Mouse (Mus musculus): ENCODE data around the gene Cd46. TPM values are rescaled to one million over a fixed set of nuclear protein-coding genes. Genes with fewer than 3 reads are reported as not detected.
A peak's percentile ranks its signal among the peaks of the same experiment; 100 is the strongest.

Cd46 gene
- total and polyA plus RNA-seq, 3 experiments, result 0.66 to 1.0 (median 0.73) TPM

- peaks cover 26% of the 10 kb centered on the region for H3K36me3 ChIP-seq (ENCODE audit: control insufficient read depth, insufficient read depth, low read length)
- no peak overlapping the region for H3K4me3 ChIP-seq
- H3K79me2 ChIP-seq (replicated peaks; ENCODE audit: control insufficient read depth, insufficient read depth, low read length), result no peaks in the 10 kb centered on the region; the same call in none of the 2 replicates
- peak overlapping the region; percentile 29; the same call in 1 of the 2 replicates for H3K27ac ChIP-seq
- H3K27me3 ChIP-seq (ENCODE audit: control insufficient read depth, insufficient read depth, low read length), result no peaks in the 10 kb centered on the region
- 55% methylated on average over 2 of the region's 2 CpGs for WGBS
- no peak for TF ChIP-seq EP300 (IDR thresholded peaks at IDR 0.05; ENCODE audit: insufficient read depth, low read depth, low read length)
- TF ChIP-seq POLR2A (IDR thresholded peaks at IDR 0.05; ENCODE audit: insufficient read depth, low read depth, low read length), result no peak
- no peak for TF ChIP-seq CTCF (IDR thresholded peaks at IDR 0.05)
- no peak overlapping the region for H3K9ac ChIP-seq (ENCODE audit: low read depth, low read length)
- peaks cover 7% of the 10 kb centered on the region for H3K4me1 ChIP-seq (ENCODE audit: control insufficient read depth, insufficient read depth, low read length)
- no peak for DNase-seq
- intact Hi-C loops (cut with DNase I), result loop anchor here (2.0 kb wide), 1 partner anchor 14 kb away; no protein-coding TSS in a partner anchor
These were observed 79.5 kb downstream of the Cd46 start for GRCm38 (mm10) chr1:195012531-195012930.

- DNase-seq, result no peak
- intact Hi-C loops (cut with DNase I), result no loop called here
- no peak overlapping the region for H3K4me3 ChIP-seq
- no peaks in the 10 kb centered on the region for H3K27me3 ChIP-seq (ENCODE audit: control insufficient read depth, insufficient read depth, low read length)
- peaks cover 22% of the 10 kb centered on the region for H3K4me1 ChIP-seq (ENCODE audit: control insufficient read depth, insufficient read depth, low read length)
- no peak for TF ChIP-seq CTCF (IDR thresholded peaks at IDR 0.05)
- H3K27ac ChIP-seq, result peak overlapping the region; percentile 4
- H3K36me3 ChIP-seq (ENCODE audit: control insufficient read depth, insufficient read depth, low read length), result peaks cover 47% of the 10 kb centered on the region
- no peaks in the 10 kb centered on the region; the same call in 1 of the 2 replicates for H3K79me2 ChIP-seq (replicated peaks; ENCODE audit: control insufficient read depth, insufficient read depth, low read length)
- H3K9ac ChIP-seq (ENCODE audit: low read depth, low read length), result no peak overlapping the region
These were observed 85.8 kb downstream of the Cd46 start for GRCm38 (mm10) chr1:195006267-195006666.

GRCm38 (mm10) chr1:195004194-195004593 lies 87.9 kb downstream of the Cd46 start:
- peaks cover 4% of the 10 kb centered on the region for H3K79me2 ChIP-seq (replicated peaks; ENCODE audit: control insufficient read depth, insufficient read depth, low read length)
- WGBS, result 32% methylated on average over 1 of the region's 1 CpGs
- peaks cover 22% of the 10 kb centered on the region for H3K4me1 ChIP-seq (ENCODE audit: control insufficient read depth, insufficient read depth, low read length)
- intact Hi-C loops (cut with DNase I), result no loop called here
- H3K4me3 ChIP-seq, result no peak overlapping the region
- H3K27ac ChIP-seq, result peak overlapping the region; percentile 21; the same call in 1 of the 2 replicates
- H3K9ac ChIP-seq (ENCODE audit: low read depth, low read length), result no peak overlapping the region
- TF ChIP-seq POLR2A (IDR thresholded peaks at IDR 0.05; ENCODE audit: insufficient read depth, low read depth, low read length), result no peak
- TF ChIP-seq EP300 (IDR thresholded peaks at IDR 0.05; ENCODE audit: insufficient read depth, low read depth, low read length), result no peak
- TF ChIP-seq CTCF (IDR thresholded peaks at IDR 0.05), result no peak
- no peak for DNase-seq
- no peaks in the 10 kb centered on the region for H3K27me3 ChIP-seq (ENCODE audit: control insufficient read depth, insufficient read depth, low read length)
- peaks cover 53% of the 10 kb centered on the region for H3K36me3 ChIP-seq (ENCODE audit: control insufficient read depth, insufficient read depth, low read length)

- no peak overlapping the region for H3K9ac ChIP-seq (ENCODE audit: low read depth, low read length)
- peaks cover 6% of the 10 kb centered on the region for H3K79me2 ChIP-seq (replicated peaks; ENCODE audit: control insufficient read depth, insufficient read depth, low read length)
- intact Hi-C loops (cut with DNase I), result no loop called here
- peaks cover 53% of the 10 kb centered on the region for H3K36me3 ChIP-seq (ENCODE audit: control insufficient read depth, insufficient read depth, low read length)
- 66% methylated on average over 4 of the region's 4 CpGs for WGBS
- no peaks in the 10 kb centered on the region for H3K27me3 ChIP-seq (ENCODE audit: control insufficient read depth, insufficient read depth, low read length)
- H3K4me3 ChIP-seq, result no peak overlapping the region
- TF ChIP-seq CTCF (IDR thresholded peaks at IDR 0.05), result no peak
- no peak for TF ChIP-seq EP300 (IDR thresholded peaks at IDR 0.05; ENCODE audit: insufficient read depth, low read depth, low read length)
- TF ChIP-seq POLR2A (IDR thresholded peaks at IDR 0.05; ENCODE audit: insufficient read depth, low read depth, low read length), result no peak
- peak overlapping the region; percentile 21 for H3K27ac ChIP-seq
- DNase-seq, result no peak
- peaks cover 23% of the 10 kb centered on the region for H3K4me1 ChIP-seq (ENCODE audit: control insufficient read depth, insufficient read depth, low read length)
These were observed 88.7 kb downstream of the Cd46 start for GRCm38 (mm10) chr1:195003328-195003727.

- Histone ChIP-seq H3K36me3 (ENCODE audit: control insufficient read depth, insufficient read depth, low read length) (peaks cover 26% of the 10 kb centered on the region), H3K79me2 (replicated peaks; ENCODE audit: control insufficient read depth, insufficient read depth, low read length) (peaks cover 7% of the 10 kb centered on the region), H3K27ac (no peak overlapping the region), H3K4me1 (ENCODE audit: control insufficient read depth, insufficient read depth, low read length) (peaks cover 18% of the 10 kb centered on the region), H3K27me3 (ENCODE audit: control insufficient read depth, insufficient read depth, low read length) (no peaks in the 10 kb centered on the region), H3K4me3 (no peak overlapping the region), H3K9ac (ENCODE audit: low read depth, low read length) (no peak overlapping the region)
- TF ChIP-seq POLR2A (IDR thresholded peaks at IDR 0.05; ENCODE audit: insufficient read depth, low read depth, low read length), result no peak
- no peak for TF ChIP-seq EP300 (IDR thresholded peaks at IDR 0.05; ENCODE audit: insufficient read depth, low read depth, low read length)
- no peak for TF ChIP-seq CTCF (IDR thresholded peaks at IDR 0.05)
- WGBS, result 100% methylated on average over 1 of the region's 1 CpGs
- intact Hi-C loops (cut with DNase I), result loop anchor here (2.0 to 5.0 kb wide), 2 partner anchors 14 to 134 kb away; partner anchors contain the start of gene Cr1l
- no peak for DNase-seq
These were observed 93.7 kb downstream of the Cd46 start for GRCm38 (mm10) chr1:194998396-194998795.

GRCm38 (mm10) chr1:194995196-194995595 lies 96.9 kb downstream of the Cd46 start:
- Histone ChIP-seq H3K36me3 (ENCODE audit: control insufficient read depth, insufficient read depth, low read length) (peaks cover 28% of the 10 kb centered on the region), H3K79me2 (replicated peaks; ENCODE audit: control insufficient read depth, insufficient read depth, low read length) (peaks cover 6% of the 10 kb centered on the region), H3K9ac (ENCODE audit: low read depth, low read length) (no peak overlapping the region), H3K27ac (peak overlapping the region; percentile 80), H3K4me3 (no peak overlapping the region), H3K27me3 (ENCODE audit: control insufficient read depth, insufficient read depth, low read length) (no peaks in the 10 kb centered on the region), H3K4me1 (ENCODE audit: control insufficient read depth, insufficient read depth, low read length) (peaks cover 21% of the 10 kb centered on the region)
- 49% methylated on average over 2 of the region's 2 CpGs for WGBS
- TF ChIP-seq POLR2A (IDR thresholded peaks at IDR 0.05; ENCODE audit: insufficient read depth, low read depth, low read length), result no peak
- TF ChIP-seq EP300 (IDR thresholded peaks at IDR 0.05; ENCODE audit: insufficient read depth, low read depth, low read length), result peak; percentile 94
- intact Hi-C loops (cut with DNase I), result loop anchor here (5.0 kb wide), 1 partner anchor 137 kb away; the partner anchor contains the start of gene Cr1l
- DNase-seq, result peak; percentile 59 to 80
